Mouse (Mus musculus) heart, postnatal 4 days (tissue): ENCODE data around the gene Mob1b. TPM values are rescaled to one million over a fixed set of nuclear protein-coding genes. Genes with fewer than 3 reads are reported as not detected.
A peak's percentile ranks its signal among the peaks of the same experiment; 100 is the strongest.
"Not testable (repeated sequence)": the region's sequence is repeated elsewhere in the genome, so short reads cannot be mapped to it uniquely, and the experiment has no call there.

Experiments used
- DNase-seq: peaks from one replicate; pipeline ENCODE4 v3.0.0; 2021
- total RNA-seq, 2 experiments: library from RNA; stranded (reverse); gene quantifications; 2 replicates each; pipeline ENCODE4 v1.2.3; 2021

The Mob1b gene
- total RNA-seq, 2 experiments from 2014 or later, result 66.7 to 71.6 TPM

- DNase-seq, result no peak
These were observed 18.6 kb upstream of the Mob1b start for GRCm38 (mm10) chr5:88702041-88702440.

- no peak for DNase-seq
These were observed 17.1 kb upstream of the Mob1b start for GRCm38 (mm10) chr5:88703551-88703950.

- DNase-seq, result no peak
These were observed 9.5 kb upstream of the Mob1b start for GRCm38 (mm10) chr5:88711128-88711527.

GRCm38 (mm10) chr5:88711618-88712224 lies 8.9 kb upstream of the Mob1b start:
- DNase-seq, result peak; percentile 49

GRCm38 (mm10) chr5:88712328-88712727 lies 8.3 kb upstream of the Mob1b start:
- DNase-seq, result no peak

GRCm38 (mm10) chr5:88716983-88717382 lies 3.7 kb upstream of the Mob1b start:
- no peak for DNase-seq

- DNase-seq, result no peak
These were observed 384 bp downstream of the Mob1b start for GRCm38 (mm10) chr5:88721003-88721475.

GRCm38 (mm10) chr5:88721565-88722212 lies 1.0 kb downstream of the Mob1b start:
- DNase-seq, result peak; percentile 36

- peak; percentile 60 for DNase-seq
These were observed 1.6 kb downstream of the Mob1b start for GRCm38 (mm10) chr5:88722213-88722600.

GRCm38 (mm10) chr5:88724030-88724429 lies 3.4 kb downstream of the Mob1b start:
- DNase-seq, result no peak

- no peak for DNase-seq
These were observed 7.0 kb downstream of the Mob1b start for GRCm38 (mm10) chr5:88727593-88728144.

- DNase-seq, result peak; percentile 24
These were observed 14.1 kb downstream of the Mob1b start for GRCm38 (mm10) chr5:88734786-88735185.

- DNase-seq, result not testable (repeated sequence)
These were observed 20.4 kb downstream of the Mob1b start for GRCm38 (mm10) chr5:88741065-88741464.

- DNase-seq, result no peak
These were observed 27.1 kb downstream of the Mob1b start for GRCm38 (mm10) chr5:88747774-88748173.

- DNase-seq, result no peak
These were observed 32.5 kb downstream of the Mob1b start for GRCm38 (mm10) chr5:88753199-88753598.

GRCm38 (mm10) chr5:88762611-88763010 lies 42.0 kb downstream of the Mob1b start:
- no peak for DNase-seq

- no peak for DNase-seq
These were observed 43.9 kb downstream of the Mob1b start for GRCm38 (mm10) chr5:88764430-88764986.

- DNase-seq, result peak; percentile 99
These were observed 44.4 kb downstream of the Mob1b start, which contains the start of gene Dck for GRCm38 (mm10) chr5:88764987-88765481. TSS of gene Dck (plus strand) at chr5:88764996.

GRCm38 (mm10) chr5:88765587-88765986 lies 44.9 kb downstream of the Mob1b start:
- DNase-seq, result no peak

- no peak for DNase-seq
These were observed 45.5 kb downstream of the Mob1b start for GRCm38 (mm10) chr5:88766121-88766520.

- DNase-seq, result no peak
These were observed 46.2 kb downstream of the Mob1b start for GRCm38 (mm10) chr5:88766863-88767262.

- DNase-seq, result no peak
These were observed 47.5 kb downstream of the Mob1b start for GRCm38 (mm10) chr5:88768201-88768600.

- no peak for DNase-seq
These were observed 61.6 kb downstream of the Mob1b start for GRCm38 (mm10) chr5:88782072-88782765.
